Mouse (Mus musculus): Measurements from ENCODE around the gene Hpd.

- TF ChIP-seq CTCF (IDR thresholded peaks at IDR 0.05; ENCODE audit: low read depth) (no peak), EP300 (IDR thresholded peaks at IDR 0.05; ENCODE audit: low read depth) (peak; percentile 87)
Measured at GRCm38 (mm10) chr5:123193436-123193835, 10.9 kb upstream of the Hpd start.

Data from liver, embryonic 14.5 days (tissue).